Mouse (Mus musculus) brain, embryonic 14.5 days (tissue): ENCODE results near the gene Mpdu1.

Source experiments
- CTCF ChIP-seq: fragments of 200-500 bp; IDR thresholded peaks from 2 replicates; pipeline ENCODE4 v1.5.1; 2012; ENCODE audit warnings: inconsistent platforms, mild to moderate bottlenecking, moderate library complexity, borderline replicate concordance; ENCODE audit not compliant: insufficient read depth, insufficient read length; ENCODE audit errors: extremely low read depth
- POLR2A ChIP-seq: fragments of 200-500 bp; IDR thresholded peaks from 2 replicates; pipeline ENCODE4 v1.6.1; 2012; ENCODE audit warnings: mild to moderate bottlenecking, inconsistent platforms, borderline replicate concordance; ENCODE audit not compliant: poor library complexity, insufficient read depth, insufficient read length, severe bottlenecking; ENCODE audit errors: extremely low read depth

- TF ChIP-seq POLR2A (no peak), CTCF (no peak)
Measured at GRCm38 (mm10) chr11:69663795-69664194, 1.4 kb upstream of the Mpdu1 start.
